Mouse (Mus musculus): Measurements from ENCODE around the gene Ptk7. TPM values are rescaled to one million over a fixed set of nuclear protein-coding genes. Genes with fewer than 3 reads are reported as not detected.

The Ptk7 gene
- polyA plus RNA-seq, 1 experiment = 6.6 TPM

DNA sequence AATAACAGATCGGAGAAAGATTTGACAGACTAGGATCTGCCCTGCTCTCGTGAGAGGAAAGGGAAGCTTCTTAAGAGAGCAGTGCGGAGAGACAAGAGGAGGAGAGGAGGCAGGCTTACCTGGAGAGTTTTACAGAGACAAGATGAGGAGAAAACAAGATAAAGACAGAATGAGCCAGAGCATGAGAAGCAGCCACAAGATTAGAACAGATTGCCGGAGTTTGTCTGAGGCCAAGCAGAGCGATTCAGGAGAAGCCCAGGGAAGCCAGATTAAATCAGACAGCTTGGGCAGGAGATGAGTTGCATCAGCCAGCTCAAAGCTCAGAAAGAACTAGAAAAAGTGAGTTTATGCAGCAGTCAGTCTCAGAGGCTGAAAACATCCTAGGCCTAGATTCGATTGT lies 40.4 kb downstream of the Ptk7 start:
- TF ChIP-seq POLR2A (IDR thresholded peaks at IDR 0.05; ENCODE audit: low read depth, low read length) (no peak), CTCF (IDR thresholded peaks at IDR 0.05; ENCODE audit: extremely low read depth, insufficient read length, insufficient replicate concordance, low read depth, low read length) (no peak)

DNA sequence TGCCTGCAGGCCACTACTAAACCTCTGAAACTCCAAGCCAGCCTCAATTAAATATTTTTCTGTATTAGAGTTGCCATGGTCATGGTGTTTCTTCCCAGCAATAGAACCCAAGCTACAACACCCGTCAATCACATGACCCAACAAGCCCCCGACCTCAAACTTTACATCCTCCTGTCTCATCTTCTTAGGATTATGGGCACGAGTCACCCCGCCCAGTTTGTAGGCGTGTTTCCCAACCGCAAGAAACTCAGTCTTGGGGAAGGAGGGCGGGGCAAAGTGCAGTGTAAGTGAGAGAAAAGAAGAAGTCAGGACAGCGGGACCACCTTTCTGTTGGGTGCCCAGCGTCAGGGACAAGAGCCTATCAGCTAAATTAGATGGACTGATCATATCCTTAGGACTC lies 41.1 kb downstream of the Ptk7 start:
- whole genome bisulfite sequencing = 51% methylated on average over 9 of the region's 9 CpGs
- no peak for TF ChIP-seq POLR2A (IDR thresholded peaks at IDR 0.05; ENCODE audit: low read depth, low read length)
- no peak for TF ChIP-seq CTCF (IDR thresholded peaks at IDR 0.05; ENCODE audit: extremely low read depth, insufficient read length, insufficient replicate concordance, low read depth, low read length)

More for the DNA sequence above, 40.4 kb downstream of the Ptk7 start:
- no peak overlapping the region for H3K27ac ChIP-seq (ENCODE audit: insufficient read depth, low read depth, low read length)
- no peaks in the 10 kb centered on the region for H3K27me3 ChIP-seq (ENCODE audit: control insufficient read depth, insufficient read depth, low read length)
- no peaks in the 10 kb centered on the region for H3K36me3 ChIP-seq (ENCODE audit: control insufficient read depth, insufficient read depth, low read length)
- H3K4me1 ChIP-seq (ENCODE audit: control insufficient read depth, insufficient read depth, insufficient read length, low read length) = no peaks in the 10 kb centered on the region; the same call in none of the 2 replicates
- WGBS = 94% methylated on average over 6 of the region's 6 CpGs
- H3K4me3 ChIP-seq (ENCODE audit: low read depth, low read length) = no peak overlapping the region

DNA sequence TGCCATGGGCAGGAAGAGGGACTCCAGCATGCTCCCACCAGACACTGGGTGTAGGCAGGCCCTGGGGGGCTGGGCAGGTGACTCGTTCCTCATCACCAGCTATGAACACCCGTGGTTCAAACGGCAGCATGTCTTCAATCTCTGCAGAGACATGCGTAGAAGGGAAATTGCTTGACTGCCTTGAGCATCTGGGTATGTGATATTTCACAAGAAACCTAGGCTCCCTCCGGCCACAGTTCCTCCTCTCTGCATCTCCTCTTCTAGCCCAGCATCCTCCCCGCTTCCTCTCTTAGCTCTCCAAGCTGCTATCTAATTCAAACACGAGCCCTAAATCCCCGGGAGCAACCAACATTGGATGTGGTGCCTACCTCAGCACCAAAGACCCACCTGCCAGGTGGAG lies 43.0 kb downstream of the Ptk7 start:
- Histone ChIP-seq H3K27me3 (ENCODE audit: control insufficient read depth, insufficient read depth, low read length) (no peaks in the 10 kb centered on the region), H3K36me3 (ENCODE audit: control insufficient read depth, insufficient read depth, low read length) (no peaks in the 10 kb centered on the region)
- no peak for TF ChIP-seq POLR2A (IDR thresholded peaks at IDR 0.05; ENCODE audit: low read depth, low read length)
- no peak for TF ChIP-seq CTCF (IDR thresholded peaks at IDR 0.05; ENCODE audit: extremely low read depth, insufficient read length, insufficient replicate concordance, low read depth, low read length)

More for the DNA sequence above, 41.1 kb downstream of the Ptk7 start:
- Histone ChIP-seq H3K36me3 (ENCODE audit: control insufficient read depth, insufficient read depth, low read length) (no peaks in the 10 kb centered on the region), H3K4me1 (ENCODE audit: control insufficient read depth, insufficient read depth, insufficient read length, low read length) (no peaks in the 10 kb centered on the region; the same call in none of the 2 replicates), H3K4me3 (ENCODE audit: low read depth, low read length) (no peak overlapping the region), H3K27me3 (ENCODE audit: control insufficient read depth, insufficient read depth, low read length) (no peaks in the 10 kb centered on the region), H3K27ac (ENCODE audit: insufficient read depth, low read depth, low read length) (no peak overlapping the region)

DNA sequence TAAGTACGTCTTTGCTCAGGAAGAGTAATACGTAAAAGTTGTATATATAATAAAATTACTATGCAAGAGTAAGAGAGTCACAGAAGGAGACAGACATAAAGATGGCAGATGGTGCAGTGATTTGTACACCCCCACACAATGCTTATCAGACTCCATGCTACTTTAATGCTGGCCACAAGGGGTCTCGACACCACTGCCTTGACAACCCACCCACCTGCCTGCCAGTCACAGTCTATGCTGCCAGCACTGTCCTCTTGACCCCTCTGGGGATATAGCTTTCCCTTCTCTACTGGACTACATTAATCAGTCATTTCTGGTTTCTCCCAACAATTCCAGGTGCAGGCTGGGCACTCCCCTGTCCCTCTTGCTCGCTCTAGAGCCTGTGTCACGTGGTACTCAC lies 50.7 kb downstream of the Ptk7 start:
- no peaks in the 10 kb centered on the region for H3K27me3 ChIP-seq (ENCODE audit: control insufficient read depth, insufficient read depth, low read length)
- no peaks in the 10 kb centered on the region for H3K4me1 ChIP-seq (ENCODE audit: control insufficient read depth, insufficient read depth, insufficient read length, low read length)
- H3K36me3 ChIP-seq (ENCODE audit: control insufficient read depth, insufficient read depth, low read length) = no peaks in the 10 kb centered on the region
- H3K4me3 ChIP-seq (ENCODE audit: low read depth, low read length) = no peak overlapping the region
- no peak overlapping the region for H3K27ac ChIP-seq (ENCODE audit: insufficient read depth, low read depth, low read length)
- 78% methylated on average over 5 of the region's 5 CpGs for WGBS
- TF ChIP-seq CTCF (IDR thresholded peaks at IDR 0.05; ENCODE audit: extremely low read depth, insufficient read length, insufficient replicate concordance, low read depth, low read length) (no peak), POLR2A (IDR thresholded peaks at IDR 0.05; ENCODE audit: low read depth, low read length) (no peak)

More for the DNA sequence above, 43.0 kb downstream of the Ptk7 start:
- WGBS = 84% methylated on average over 8 of the region's 8 CpGs
- Histone ChIP-seq H3K27ac (ENCODE audit: insufficient read depth, low read depth, low read length) (no peak overlapping the region), H3K4me1 (ENCODE audit: control insufficient read depth, insufficient read depth, insufficient read length, low read length) (no peaks in the 10 kb centered on the region), H3K4me3 (ENCODE audit: low read depth, low read length) (no peak overlapping the region)

DNA sequence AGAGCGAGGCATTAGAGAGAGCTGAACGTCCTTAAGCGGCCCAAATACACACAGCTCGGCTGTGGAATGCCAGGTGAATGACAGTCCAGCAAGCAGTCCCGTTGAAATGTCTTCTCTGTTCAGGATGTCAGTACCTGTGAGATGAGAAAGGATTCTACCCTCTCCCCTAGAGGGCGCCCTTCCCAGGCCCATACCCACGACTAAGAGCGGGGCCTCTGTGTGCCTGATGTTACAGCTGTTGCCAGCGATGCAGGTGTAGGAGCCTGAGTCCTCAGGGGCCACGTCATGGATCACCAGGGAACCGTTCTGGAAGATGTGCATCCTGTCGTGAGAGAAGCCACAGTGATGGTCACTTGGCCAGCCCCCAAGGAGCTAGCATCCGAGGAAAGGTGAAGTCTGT lies 53.2 kb downstream of the Ptk7 start:
- Histone ChIP-seq H3K27me3 (ENCODE audit: control insufficient read depth, insufficient read depth, low read length) (no peaks in the 10 kb centered on the region), H3K4me1 (ENCODE audit: control insufficient read depth, insufficient read depth, insufficient read length, low read length) (no peaks in the 10 kb centered on the region), H3K27ac (ENCODE audit: insufficient read depth, low read depth, low read length) (no peak overlapping the region), H3K36me3 (ENCODE audit: control insufficient read depth, insufficient read depth, low read length) (no peaks in the 10 kb centered on the region), H3K4me3 (ENCODE audit: low read depth, low read length) (no peak overlapping the region)
- TF ChIP-seq CTCF (IDR thresholded peaks at IDR 0.05; ENCODE audit: extremely low read depth, insufficient read length, insufficient replicate concordance, low read depth, low read length) (peak; percentile 46; the same call in 1 of the 2 replicates), POLR2A (IDR thresholded peaks at IDR 0.05; ENCODE audit: low read depth, low read length) (no peak)
- 75% methylated on average over 13 of the region's 13 CpGs for WGBS

DNA sequence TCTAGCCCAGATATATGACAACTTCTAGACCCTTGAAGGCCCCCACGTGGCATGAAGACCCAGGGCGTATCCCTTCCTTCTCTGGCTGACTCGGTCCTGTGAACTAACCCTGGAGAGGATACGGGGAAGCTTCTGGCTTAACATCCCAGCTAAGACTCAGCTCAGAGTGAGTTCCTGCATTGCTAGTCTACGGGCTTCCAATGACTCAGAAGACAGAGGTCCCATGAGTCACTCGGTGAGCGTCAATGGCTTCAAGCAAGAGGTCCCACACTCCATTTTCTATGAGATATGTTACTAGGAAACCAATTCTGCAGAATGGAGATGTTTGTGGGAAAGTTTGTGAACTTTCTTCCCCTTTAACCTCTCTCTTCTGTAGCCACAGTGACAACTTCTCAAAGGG lies 54.8 kb downstream of the Ptk7 start:
- TF ChIP-seq CTCF (IDR thresholded peaks at IDR 0.05; ENCODE audit: extremely low read depth, insufficient read length, insufficient replicate concordance, low read depth, low read length) = no peak
- no peaks in the 10 kb centered on the region for H3K27me3 ChIP-seq (ENCODE audit: control insufficient read depth, insufficient read depth, low read length)
- 87% methylated on average over 7 of the region's 7 CpGs for WGBS

DNA sequence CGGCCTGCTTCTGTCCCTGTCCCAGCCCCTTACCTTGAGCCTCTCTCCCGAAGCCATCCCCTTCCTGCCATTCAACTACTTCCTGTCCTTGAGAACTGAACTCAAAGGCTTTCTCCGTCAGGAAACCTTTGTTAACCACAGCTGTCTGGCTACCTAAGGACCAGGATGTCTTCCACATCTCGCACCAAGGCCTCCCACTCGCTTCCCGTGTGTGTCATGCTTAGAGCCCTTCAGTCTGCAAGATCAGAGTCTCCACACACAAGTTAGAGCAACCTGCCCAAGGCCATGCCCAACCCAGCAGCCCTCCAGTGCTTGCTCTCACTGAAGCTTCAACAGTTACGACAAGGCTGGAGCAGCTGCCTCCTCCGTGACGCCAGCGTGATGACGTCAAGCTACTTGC lies 58.3 kb downstream of the Ptk7 start:
- WGBS = 85% methylated on average over 11 of the region's 11 CpGs
- no peaks in the 10 kb centered on the region for H3K4me1 ChIP-seq (ENCODE audit: control insufficient read depth, insufficient read depth, insufficient read length, low read length)
- no peak overlapping the region for H3K27ac ChIP-seq (ENCODE audit: insufficient read depth, low read depth, low read length)
- no peaks in the 10 kb centered on the region for H3K27me3 ChIP-seq (ENCODE audit: control insufficient read depth, insufficient read depth, low read length)
- H3K36me3 ChIP-seq (ENCODE audit: control insufficient read depth, insufficient read depth, low read length) = no peaks in the 10 kb centered on the region; the same call in 1 of the 2 replicates
- H3K4me3 ChIP-seq (ENCODE audit: low read depth, low read length) = no peak overlapping the region
- TF ChIP-seq POLR2A (IDR thresholded peaks at IDR 0.05; ENCODE audit: low read depth, low read length) (no peak), CTCF (IDR thresholded peaks at IDR 0.05; ENCODE audit: extremely low read depth, insufficient read length, insufficient replicate concordance, low read depth, low read length) (no peak)

More for the DNA sequence above, 54.8 kb downstream of the Ptk7 start:
- Histone ChIP-seq H3K27ac (ENCODE audit: insufficient read depth, low read depth, low read length) (no peak overlapping the region), H3K4me3 (ENCODE audit: low read depth, low read length) (no peak overlapping the region), H3K4me1 (ENCODE audit: control insufficient read depth, insufficient read depth, insufficient read length, low read length) (no peaks in the 10 kb centered on the region), H3K36me3 (ENCODE audit: control insufficient read depth, insufficient read depth, low read length) (no peaks in the 10 kb centered on the region)

Data from small intestine, adult 2 months (tissue).